Mouse (Mus musculus) MEL (cell line): ENCODE data around the gene Sephs2. TPM values are rescaled to one million over a fixed set of nuclear protein-coding genes. Genes with fewer than 3 reads are reported as not detected.

Source experiments
- DNase-seq: peaks from one replicate; pipeline ENCODE4 v3.0.0; 2011; ENCODE audit warnings: low read depth, low spot score
- H3K27ac ChIP-seq: 2 replicates; pipeline ENCODE4 v1.5.1; 2012; ENCODE audit warnings: low read depth, mild to moderate bottlenecking, control low read depth, low read length, moderate library complexity; ENCODE audit not compliant: control insufficient read depth
- H3K27me3 ChIP-seq, 2 experiments: fragments of 150-350 bp in 1 of 2; sonication (generic) in 1 of 2; 2 replicates each; pipeline ENCODE4 v1.6.1; 2012; ENCODE audit warnings: low read length in 2 of 2, mild to moderate bottlenecking in 2 of 2, improper control_type of control experiment in 1 of 2, moderate library complexity in 1 of 2; ENCODE audit not compliant: insufficient read depth in 2 of 2, control insufficient read depth in 1 of 2
- H3K36me3 ChIP-seq, 2 experiments: 2 replicates each; pipeline ENCODE4 v1.6.1; 2012 to 2014; ENCODE audit warnings: low read length in 2 of 2, improper control_type of control experiment in 1 of 2, inconsistent platforms in 1 of 2, mild to moderate bottlenecking in 1 of 2; ENCODE audit not compliant: insufficient read depth in 2 of 2, control insufficient read depth in 1 of 2
- H3K4me1 ChIP-seq, 2 experiments: fragments of 150-350 bp in 1 of 2; sonication (generic) in 1 of 2; 2 replicates each; pipeline ENCODE4 v1.6.1; 2012; ENCODE audit warnings: low read length in 2 of 2, improper control_type of control experiment in 1 of 2, mild to moderate bottlenecking in 1 of 2; ENCODE audit not compliant: insufficient read depth in 2 of 2, control insufficient read depth in 1 of 2
- H3K4me3 ChIP-seq, 2 experiments: fragments of 150-350 bp in 1 of 2; sonication (generic) in 1 of 2; 2 replicates each; pipeline ENCODE4 v1.5.1; 2012; ENCODE audit warnings: low read depth in 2 of 2, low read length in 2 of 2, mild to moderate bottlenecking in 2 of 2, moderate library complexity in 2 of 2, control low read depth in 1 of 2, improper control_type of control experiment in 1 of 2; ENCODE audit not compliant: control insufficient read depth in 1 of 2, insufficient read depth in 1 of 2
- H3K79me2 ChIP-seq: 2 replicates; pipeline ENCODE4 v1.6.1; 2012; ENCODE audit warnings: mild to moderate bottlenecking, low read length, moderate library complexity; ENCODE audit not compliant: control insufficient read depth, poor library complexity, insufficient read depth
- H3K9ac ChIP-seq: 2 replicates; pipeline ENCODE4 v1.6.1; 2012; ENCODE audit warnings: low read depth, mild to moderate bottlenecking, control low read depth, low read length, moderate library complexity; ENCODE audit not compliant: control insufficient read depth, poor library complexity, severe bottlenecking
- H3K9me3 ChIP-seq: fragments of 150-350 bp; sonication (generic); replicated peaks from 2 replicates; pipeline ENCODE4 v1.6.1; 2012; ENCODE audit warnings: mild to moderate bottlenecking, low read length, improper control_type of control experiment, moderate library complexity; ENCODE audit not compliant: insufficient read depth
- BHLHE40 ChIP-seq: IDR thresholded peaks from 2 replicates; pipeline ENCODE4 v1.6.1; 2012; ENCODE audit warnings: low read depth, mild to moderate bottlenecking, inconsistent platforms, low read length, improper control_type of control experiment, borderline replicate concordance
- CHD2 ChIP-seq: IDR thresholded peaks from 2 replicates; pipeline ENCODE4 v1.6.1; 2011; ENCODE audit warnings: low read length, improper control_type of control experiment
- CTCF ChIP-seq, 3 experiments: IDR thresholded peaks in 2 of 3; conservative IDR thresholded peaks in 1 of 3; 2 replicates each; pipeline ENCODE4 v1.5.1; 2011 to 2012; ENCODE audit warnings: low read length in 3 of 3, low read depth in 2 of 3, mild to moderate bottlenecking in 2 of 3, improper control_type of control experiment in 1 of 3, inconsistent platforms in 1 of 3, mixed read lengths in 1 of 3, moderate library complexity in 1 of 3; ENCODE audit not compliant: control insufficient read depth in 1 of 3, insufficient read depth in 1 of 3, poor library complexity in 1 of 3, severe bottlenecking in 1 of 3
- E2F4 ChIP-seq: IDR thresholded peaks from 2 replicates; pipeline ENCODE4 v1.6.1; 2011; ENCODE audit warnings: low read depth, low read length, improper control_type of control experiment, borderline replicate concordance
- ELF1 ChIP-seq: IDR thresholded peaks from 2 replicates; pipeline ENCODE4 v1.6.1; 2014; ENCODE audit warnings: low read depth, mild to moderate bottlenecking, inconsistent platforms, low read length, improper control_type of control experiment, moderate library complexity
- EP300 ChIP-seq, 2 experiments: IDR thresholded peaks; 2 replicates each; pipeline ENCODE4 v1.6.1; 2011; ENCODE audit warnings: improper control_type of control experiment in 2 of 2, low read length in 2 of 2, low read depth in 1 of 2, mild to moderate bottlenecking in 1 of 2
- ETS1 ChIP-seq: IDR thresholded peaks from 2 replicates; pipeline ENCODE4 v1.6.1; 2012; ENCODE audit warnings: low read depth, mild to moderate bottlenecking, inconsistent platforms, low read length, improper control_type of control experiment, moderate library complexity
- GABPA ChIP-seq: IDR thresholded peaks from 2 replicates; pipeline ENCODE4 v1.6.1; 2012; ENCODE audit warnings: low read depth, mild to moderate bottlenecking, inconsistent platforms, low read length, improper control_type of control experiment, moderate library complexity
- GATA1 ChIP-seq: IDR thresholded peaks from 2 replicates; pipeline ENCODE4 v1.6.1; 2011; ENCODE audit warnings: low read depth, low read length, improper control_type of control experiment
- HCFC1 ChIP-seq: IDR thresholded peaks from 2 replicates; pipeline ENCODE4 v1.6.1; 2012; ENCODE audit warnings: low read depth, mild to moderate bottlenecking, inconsistent platforms, low read length, improper control_type of control experiment, moderate library complexity
- KAT2A ChIP-seq: conservative IDR thresholded peaks from 2 replicates; pipeline ENCODE4 v1.6.1; 2012; ENCODE audit warnings: low read depth, low read length, improper control_type of control experiment, inconsistent platforms
- MAX ChIP-seq: IDR thresholded peaks from 2 replicates; pipeline ENCODE4 v1.6.1; 2011; ENCODE audit warnings: low read length, improper control_type of control experiment
- MAZ ChIP-seq: IDR thresholded peaks from 2 replicates; pipeline ENCODE4 v1.6.1; 2012; ENCODE audit warnings: low read depth, mild to moderate bottlenecking, inconsistent platforms, low read length, improper control_type of control experiment
- MEF2A ChIP-seq: IDR thresholded peaks from 2 replicates; pipeline ENCODE4 v1.6.1; 2014; ENCODE audit warnings: low read depth, mild to moderate bottlenecking, inconsistent platforms, low read length, improper control_type of control experiment; ENCODE audit not compliant: poor library complexity, insufficient replicate concordance, severe bottlenecking; ENCODE audit errors: extremely low read depth
- MXI1 ChIP-seq: IDR thresholded peaks from 2 replicates; pipeline ENCODE4 v1.6.1; 2011; ENCODE audit warnings: mild to moderate bottlenecking, low read depth, low read length, improper control_type of control experiment
- MYB ChIP-seq: IDR thresholded peaks from 2 replicates; pipeline ENCODE4 v1.6.1; 2011; ENCODE audit warnings: mild to moderate bottlenecking, low read depth, low read length, improper control_type of control experiment
- MYC ChIP-seq: IDR thresholded peaks from 2 replicates; pipeline ENCODE4 v1.6.1; 2011; ENCODE audit warnings: low read depth, mild to moderate bottlenecking, low read length, improper control_type of control experiment, moderate library complexity
- NELFE ChIP-seq: IDR thresholded peaks from 2 replicates; pipeline ENCODE4 v1.6.1; 2011; ENCODE audit warnings: low read depth, low read length, improper control_type of control experiment
- NRF1 ChIP-seq: IDR thresholded peaks from 2 replicates; pipeline ENCODE4 v1.6.1; 2014; ENCODE audit warnings: low read depth, mild to moderate bottlenecking, inconsistent platforms, low read length, improper control_type of control experiment, moderate library complexity; ENCODE audit not compliant: poor library complexity, insufficient read depth, severe bottlenecking
- POLR2AphosphoS2 ChIP-seq: IDR thresholded peaks from 2 replicates; pipeline ENCODE4 v1.6.1; 2011; ENCODE audit warnings: low read length, improper control_type of control experiment
- POLR2AphosphoS5 ChIP-seq: IDR thresholded peaks from 2 replicates; pipeline ENCODE4 v1.6.1; 2012; ENCODE audit warnings: low read depth, borderline replicate concordance, mild to moderate bottlenecking, inconsistent platforms, low read length, moderate library complexity, mixed read lengths
- RAD21 ChIP-seq: IDR thresholded peaks from 2 replicates; pipeline ENCODE4 v1.6.1; 2011; ENCODE audit warnings: mild to moderate bottlenecking, low read depth, low read length, improper control_type of control experiment
- RCOR1 ChIP-seq: IDR thresholded peaks from 2 replicates; pipeline ENCODE4 v1.6.1; 2012; ENCODE audit warnings: low read depth, mild to moderate bottlenecking, inconsistent platforms, low read length, improper control_type of control experiment
- SIN3A ChIP-seq: IDR thresholded peaks from 2 replicates; pipeline ENCODE4 v1.6.1; 2012; ENCODE audit warnings: low read length, improper control_type of control experiment, inconsistent platforms
- TAL1 ChIP-seq: IDR thresholded peaks from 2 replicates; pipeline ENCODE4 v1.6.1; 2012; ENCODE audit warnings: mild to moderate bottlenecking, inconsistent platforms, low read length, moderate library complexity, mixed read lengths
- TBP ChIP-seq: IDR thresholded peaks from 2 replicates; pipeline ENCODE4 v1.8.0; 2011; ENCODE audit warnings: low read depth, low read length, improper control_type of control experiment
- UBTF ChIP-seq: IDR thresholded peaks from 2 replicates; pipeline ENCODE4 v1.6.1; 2012; ENCODE audit warnings: low read depth, mild to moderate bottlenecking, inconsistent platforms, low read length, improper control_type of control experiment, moderate library complexity, borderline replicate concordance; ENCODE audit not compliant: insufficient read depth
- USF1 ChIP-seq: IDR thresholded peaks from 2 replicates; pipeline ENCODE4 v1.6.1; 2014; ENCODE audit warnings: low read depth, mild to moderate bottlenecking, inconsistent platforms, low read length, improper control_type of control experiment, moderate library complexity
- ZKSCAN1 ChIP-seq: IDR thresholded peaks from 2 replicates; pipeline ENCODE4 v1.6.1; 2012; ENCODE audit warnings: low read depth, mild to moderate bottlenecking, inconsistent platforms, low read length, improper control_type of control experiment, moderate library complexity
- ZNF384 ChIP-seq: IDR thresholded peaks from 2 replicates; pipeline ENCODE4 v1.6.1; 2012; ENCODE audit warnings: low read depth, mild to moderate bottlenecking, inconsistent platforms, low read length, improper control_type of control experiment
- polyA plus RNA-seq, 2 experiments: library from polyadenylated mRNA; stranded (reverse) in 1 of 2; unstranded in 1 of 2; fragments of >175 nt in 1 of 2; fragments of >200 nt in 1 of 2; gene quantifications; 2 replicates each; pipeline versions ENCODE4 v1.2.1 to v1.2.4; 2012; ENCODE audit warnings: low replicate concordance in 2 of 2, low read depth in 1 of 2; ENCODE audit not compliant: insufficient read length in 2 of 2, insufficient read depth in 1 of 2, missing spikeins in 1 of 2
- total RNA-seq: library from RNA; depleted of rRNA; stranded (reverse); fragments of 300-350 nt; gene quantifications from 2 replicates; pipeline ENCODE4 v1.2.3, GENCODE M21; 2012

Gene Sephs2
- total and polyA plus RNA-seq, 3 experiments, result 109 to 182 TPM; not detected in 1

DNA sequence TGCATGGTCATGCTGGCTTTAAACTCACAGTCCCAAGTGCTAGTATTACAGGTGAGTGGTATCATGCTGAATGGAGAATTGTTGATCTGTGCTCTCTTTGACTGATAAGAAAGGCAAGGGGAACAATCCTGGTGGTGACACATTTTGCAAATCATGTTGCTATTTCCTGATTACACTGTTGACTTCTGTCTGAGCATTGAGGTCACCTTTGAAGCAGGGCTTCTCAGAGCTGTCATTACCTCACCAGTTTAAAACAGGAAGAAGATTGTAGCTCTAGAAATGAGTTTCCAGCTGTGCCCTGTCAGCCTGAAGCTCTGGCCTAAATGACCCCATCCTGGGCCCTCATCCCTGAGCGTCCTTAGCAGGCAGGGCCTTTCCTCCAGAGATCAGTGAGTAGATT, 14.1 kb upstream of the Sephs2 start:
- Histone ChIP-seq H3K9ac (no peak overlapping the region), H3K4me3 (no peak overlapping the region)
- TF ChIP-seq RCOR1 (peak; percentile 75), CTCF (IDR thresholded peaks at IDR 0.05 in 2 of 3, conservative IDR thresholded peaks at IDR 0.05 in 1 of 3; ENCODE audit: control insufficient read depth in 1 of 3, insufficient read depth in 1 of 3, low read depth in 2 of 3, low read length in 3 of 3, poor library complexity in 1 of 3, severe bottlenecking in 1 of 3) (no peak), GATA1 (peak; percentile 69), MAX (0 out of 2 replicates have a peak, but pooled peaks have one; percentile 33), ETS1 (peak; percentile 96), EP300 (IDR thresholded peaks at IDR 0.05; ENCODE audit: low read depth in 1 of 2, low read length in 2 of 2) (peak; percentile 11 to 52; a peak in 3 of 4 replicates), TBP (no peak), MYC (peak; percentile 61; the same call in 1 of the 2 replicates), SIN3A (0 out of 2 replicates have a peak, but pooled peaks have one; percentile 46), TAL1 (0 out of 2 replicates have a peak, but pooled peaks have one; percentile 8)
- TF ChIP-seq, all 39 proteins: peak for 8
- Histone ChIP-seq H3K27ac (no peak overlapping the region), H3K4me1 (peaks cover 5 to 32% of the 10 kb centered on the region in 2 experiments), H3K79me2 (no peaks in the 10 kb centered on the region), H3K36me3 (peaks cover 0 to 21% of the 10 kb centered on the region in 2 experiments; a peak in 2 of 4 replicates), H3K9me3 (no peaks in the 10 kb centered on the region), H3K27me3 (no peaks in the 10 kb centered on the region)
- peak; percentile 81 for DNase-seq

DNA sequence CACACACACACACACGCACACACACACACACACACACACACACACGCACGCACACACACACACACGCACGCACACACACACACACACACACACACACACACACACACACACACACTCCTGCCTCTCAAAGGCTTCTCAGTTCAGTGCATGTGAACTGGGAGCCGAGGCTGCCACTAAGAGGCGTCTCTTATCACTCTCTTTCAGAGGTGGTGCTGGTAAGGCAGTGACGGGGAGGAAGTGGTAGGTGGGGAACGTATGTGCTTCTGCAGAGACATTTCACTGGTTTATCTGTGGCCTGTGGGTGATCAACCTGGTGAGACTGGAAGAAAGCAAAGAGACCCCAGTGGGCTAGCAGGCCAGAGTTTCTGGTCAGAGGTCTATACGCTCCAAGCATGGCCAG, 11.3 kb upstream of the Sephs2 start:
- Histone ChIP-seq H3K36me3 (peaks cover 0 to 33% of the 10 kb centered on the region in 2 experiments; a peak in 2 of 4 replicates), H3K4me3 (peak overlapping the region; percentile 18 to 21; a peak in 2 of 4 replicates), H3K79me2 (no peaks in the 10 kb centered on the region), H3K9me3 (no peaks in the 10 kb centered on the region), H3K27ac (peak overlapping the region; percentile 89), H3K9ac (peak overlapping the region; percentile 40), H3K27me3 (no peaks in the 10 kb centered on the region), H3K4me1 (peaks cover 14 to 45% of the 10 kb centered on the region in 2 experiments)
- DNase-seq, result peak; percentile 94
- TF ChIP-seq RAD21, result no peak
- no peak for TF ChIP-seq NELFE
- peak; percentile 39; the same call in 1 of the 2 replicates for TF ChIP-seq MYC
- peak; percentile 62 for TF ChIP-seq HCFC1
- TF ChIP-seq ELF1, result peak; percentile 59
- no peak for TF ChIP-seq ZKSCAN1
- peak; percentile 83 for TF ChIP-seq TAL1
- TF ChIP-seq EP300 (IDR thresholded peaks at IDR 0.05; ENCODE audit: low read depth in 1 of 2, low read length in 2 of 2), result peak; percentile 54 to 81; a peak in 3 of 4 replicates
- peak; percentile 80 for TF ChIP-seq GATA1
- no peak for TF ChIP-seq NRF1
- TF ChIP-seq GABPA, result no peak
- TF ChIP-seq POLR2AphosphoS5, result no peak
- peak; percentile 63 for TF ChIP-seq SIN3A
- TF ChIP-seq MEF2A, result no peak
- TF ChIP-seq CHD2, result no peak
- no peak for TF ChIP-seq UBTF
- TF ChIP-seq KAT2A, result no peak
- TF ChIP-seq BHLHE40, result no peak
- no peak for TF ChIP-seq MAX
- no peak for TF ChIP-seq E2F4
- TF ChIP-seq MXI1, result peak; percentile 50; the same call in 1 of the 2 replicates
- no peak for TF ChIP-seq POLR2AphosphoS2
- peak; percentile 65; the same call in 1 of the 2 replicates for TF ChIP-seq MAZ
- peak; percentile 79 for TF ChIP-seq TBP
- no peak for TF ChIP-seq USF1
- no peak for TF ChIP-seq MYB
- TF ChIP-seq ZNF384, result no peak
